Mouse (Mus musculus) adrenal gland, postnatal 4 days (tissue): ENCODE measurements around the gene Zfp36. TPM values are rescaled to one million over a fixed set of nuclear protein-coding genes. Genes with fewer than 3 reads are reported as not detected.
A peak's percentile ranks its signal among the peaks of the same experiment; 100 is the strongest.
"Not testable (repeated sequence)": the region's sequence is repeated elsewhere in the genome, so short reads cannot be mapped to it uniquely, and the experiment has no call there.

Experiments used
- DNase-seq, 2 experiments: peaks; one replicate each; pipeline ENCODE4 v3.0.0; 2021 to 2022; ENCODE audit warnings: low spot score in 2 of 2, mixed read lengths in 2 of 2
- long read RNA-seq, 2 experiments: library from polyadenylated mRNA; stranded (forward); transcript quantifications; one replicate each; pipeline ENCODE4 v2.0.0; 2021
- total RNA-seq, 2 experiments: library from RNA; stranded (reverse); gene quantifications; 2 replicates each; pipeline ENCODE4 v1.2.3; 2021

Zfp36 gene
- total RNA-seq, result 10 to 100 TPM; 12.0 to 13.3 TPM
- long read RNA-seq, experiment 1, partial matches to known transcripts, result 0 of 4 reads
- long read RNA-seq, experiment 1, other reads (novel, unspliced or antisense), result 0 of 4 reads
- long read RNA-seq, experiment 2, transcript Zfp36-202 (1 exons, 2,465 nt), result major isoform, 14 of 18 reads
- long read RNA-seq, experiment 2, partial matches to known transcripts, result 0 of 18 reads
- long read RNA-seq, experiment 2, other reads (novel, unspliced or antisense), result 0 of 18 reads

- no peak for DNase-seq
Observed at GRCm38 (mm10) chr7:28380237-28381016, at the start of gene Zfp36. Zfp36 (minus strand) TSS chr7:28380253.

- DNase-seq, result no peak
Observed at GRCm38 (mm10) chr7:28427738-28428137, 47.7 kb upstream of the Zfp36 start.

GRCm38 (mm10) chr7:28423018-28423417, 43.0 kb upstream of the Zfp36 start:
- no peak for DNase-seq

DNA sequence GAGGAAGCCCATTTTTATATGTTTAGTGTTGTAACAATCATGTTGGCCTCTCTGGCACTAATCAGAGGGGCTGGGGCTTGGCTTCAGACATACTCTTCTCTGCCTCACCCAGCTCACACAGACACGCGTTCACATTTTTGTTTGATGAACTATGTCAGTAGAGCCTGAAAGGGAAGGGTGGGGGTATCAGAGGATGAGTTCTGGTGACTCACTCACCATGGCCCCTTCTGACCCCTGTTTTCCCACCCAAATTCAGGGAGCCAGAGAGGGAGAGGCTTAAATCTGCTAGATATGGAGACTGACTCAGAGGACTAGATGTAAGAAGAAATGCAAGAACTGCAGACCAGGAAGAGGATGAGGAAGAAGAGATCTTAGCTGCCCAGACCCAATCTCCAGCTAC, 39.4 kb upstream of the Zfp36 start:
- DNase-seq, result no peak

DNA sequence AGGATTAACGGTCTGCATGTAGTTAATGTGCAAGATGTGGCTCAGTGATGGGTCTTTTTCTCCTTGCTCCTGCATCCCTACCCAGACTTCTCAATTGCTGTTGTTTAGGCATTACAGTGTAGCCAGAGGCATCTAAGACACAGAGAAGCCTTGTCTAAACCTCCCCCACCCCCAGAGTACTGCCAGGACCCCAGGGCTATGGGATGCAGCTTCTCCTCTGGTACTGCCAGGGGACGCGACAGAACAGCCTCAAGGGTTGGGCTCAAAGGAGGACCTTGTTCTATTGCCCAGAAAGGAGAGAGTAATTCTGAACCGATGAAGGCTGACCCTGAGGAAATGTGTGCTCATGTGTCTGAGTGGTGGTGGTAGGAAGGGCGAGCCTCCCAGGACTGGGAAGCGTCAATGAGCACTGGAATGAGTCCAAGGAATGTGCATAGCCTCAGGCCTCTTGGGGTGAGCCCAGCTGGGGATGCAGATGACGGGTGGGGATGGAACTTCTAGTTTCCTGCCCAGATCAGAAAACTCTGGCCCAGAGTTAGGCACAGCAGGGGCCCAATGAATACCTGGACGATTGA, 38.1 kb upstream of the Zfp36 start:
- DNase-seq, result no peak

DNA sequence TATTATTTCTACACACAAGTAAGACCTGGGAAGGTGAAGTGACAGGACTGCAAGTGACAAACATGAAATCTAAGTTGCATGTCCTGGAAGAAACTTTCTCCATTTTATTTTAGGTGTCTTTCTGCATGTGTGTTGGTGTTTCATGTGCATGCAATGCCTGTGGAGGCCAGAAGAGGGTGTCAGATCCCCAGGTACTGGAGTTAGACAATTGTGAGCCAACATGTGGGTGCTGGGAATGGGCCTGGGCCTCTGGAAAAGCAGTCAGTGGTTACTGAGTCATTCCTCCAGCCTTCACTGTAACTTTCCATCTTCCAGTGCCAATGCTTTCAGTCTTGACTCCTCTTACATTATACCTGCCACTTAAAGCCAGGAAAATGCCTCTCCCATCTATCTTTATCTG, 37.3 kb upstream of the Zfp36 start:
- no peak for DNase-seq

GRCm38 (mm10) chr7:28412826-28413225, 32.8 kb upstream of the Zfp36 start:
- no peak for DNase-seq

- peak in 1 of 2 experiments; percentile 28 for DNase-seq
Observed at GRCm38 (mm10) chr7:28410841-28411475, 30.9 kb upstream of the Zfp36 start.

GRCm38 (mm10) chr7:28401942-28402341, 21.9 kb upstream of the Zfp36 start:
- no peak for DNase-seq

- no peak for DNase-seq
Observed at GRCm38 (mm10) chr7:28401030-28401429, 21.0 kb upstream of the Zfp36 start.

- no peak for DNase-seq
Observed at GRCm38 (mm10) chr7:28398696-28399340, 18.8 kb upstream of the Zfp36 start.

DNA sequence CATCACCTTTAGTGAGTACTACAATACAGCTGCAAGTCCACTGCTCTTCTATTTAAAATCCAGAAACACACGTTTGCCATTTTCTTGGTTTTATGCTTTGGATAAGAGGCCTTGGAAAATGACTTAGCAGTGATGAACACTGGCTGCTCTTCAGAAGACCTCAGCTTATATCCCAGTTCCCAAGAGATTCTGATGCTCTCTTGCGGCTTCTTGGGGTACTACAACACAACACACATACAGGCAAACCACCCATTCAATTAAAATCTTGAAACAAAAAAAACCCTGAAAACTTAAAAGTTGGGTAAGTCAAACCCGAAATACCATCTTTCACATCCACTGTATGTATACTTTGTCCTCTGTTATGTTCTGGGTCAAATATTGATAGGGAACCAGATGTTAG, 17.9 kb upstream of the Zfp36 start:
- DNase-seq, result no peak

DNA sequence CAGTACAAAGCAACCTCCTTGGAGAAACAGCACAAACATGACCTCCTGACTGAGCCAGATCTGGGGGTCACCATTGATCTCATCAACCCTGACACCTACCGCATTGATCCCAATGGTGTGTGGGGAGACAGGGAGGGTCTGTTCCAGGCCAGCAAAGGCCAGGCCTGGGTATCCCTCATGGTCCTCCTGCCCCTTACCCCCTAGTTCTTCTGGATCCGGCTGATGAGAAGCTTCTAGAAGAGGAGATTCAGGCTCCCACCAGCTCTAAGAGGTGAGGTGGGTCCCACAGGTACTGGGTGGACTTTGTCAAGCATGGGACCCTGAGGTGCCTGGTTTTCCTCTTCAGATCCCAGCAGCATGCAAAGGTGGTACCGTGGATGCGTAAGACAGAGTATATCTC, 15.4 kb upstream of the Zfp36 start:
- no peak for DNase-seq

DNA sequence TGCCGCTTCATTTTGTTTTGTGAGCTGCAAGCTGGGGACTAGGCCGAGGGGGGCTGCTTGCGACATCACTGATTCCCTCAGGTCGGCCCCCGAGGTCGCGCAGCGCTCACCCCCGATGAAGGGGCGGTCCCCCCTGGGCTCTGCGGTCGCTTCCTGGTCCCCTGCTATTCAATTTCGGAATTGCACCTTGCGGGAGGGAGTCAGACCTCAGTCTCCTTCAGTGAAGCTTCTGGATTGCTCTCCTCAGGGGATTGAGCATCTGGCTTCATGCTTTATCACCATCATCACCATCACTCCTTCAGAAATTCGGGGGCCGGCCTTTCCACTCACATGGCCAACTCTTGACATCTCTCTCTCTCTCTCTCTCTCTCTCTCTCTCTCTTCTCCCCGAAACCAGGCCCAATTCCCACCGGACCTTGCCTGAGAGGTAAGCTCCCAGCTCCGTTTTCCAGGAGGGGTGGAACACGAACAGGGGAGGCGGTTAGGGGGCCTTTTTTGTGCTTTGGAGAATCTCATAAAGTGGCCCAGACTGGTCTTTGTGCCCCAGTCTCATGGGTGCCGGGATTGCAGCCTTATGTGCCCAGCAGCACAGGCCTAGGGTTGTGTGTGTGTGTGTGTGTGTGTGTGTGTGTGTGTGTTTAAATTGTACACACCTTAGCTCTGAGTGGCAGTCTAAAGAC, 13.4 kb upstream of the Zfp36 start:
- DNase-seq, result no peak

DNA sequence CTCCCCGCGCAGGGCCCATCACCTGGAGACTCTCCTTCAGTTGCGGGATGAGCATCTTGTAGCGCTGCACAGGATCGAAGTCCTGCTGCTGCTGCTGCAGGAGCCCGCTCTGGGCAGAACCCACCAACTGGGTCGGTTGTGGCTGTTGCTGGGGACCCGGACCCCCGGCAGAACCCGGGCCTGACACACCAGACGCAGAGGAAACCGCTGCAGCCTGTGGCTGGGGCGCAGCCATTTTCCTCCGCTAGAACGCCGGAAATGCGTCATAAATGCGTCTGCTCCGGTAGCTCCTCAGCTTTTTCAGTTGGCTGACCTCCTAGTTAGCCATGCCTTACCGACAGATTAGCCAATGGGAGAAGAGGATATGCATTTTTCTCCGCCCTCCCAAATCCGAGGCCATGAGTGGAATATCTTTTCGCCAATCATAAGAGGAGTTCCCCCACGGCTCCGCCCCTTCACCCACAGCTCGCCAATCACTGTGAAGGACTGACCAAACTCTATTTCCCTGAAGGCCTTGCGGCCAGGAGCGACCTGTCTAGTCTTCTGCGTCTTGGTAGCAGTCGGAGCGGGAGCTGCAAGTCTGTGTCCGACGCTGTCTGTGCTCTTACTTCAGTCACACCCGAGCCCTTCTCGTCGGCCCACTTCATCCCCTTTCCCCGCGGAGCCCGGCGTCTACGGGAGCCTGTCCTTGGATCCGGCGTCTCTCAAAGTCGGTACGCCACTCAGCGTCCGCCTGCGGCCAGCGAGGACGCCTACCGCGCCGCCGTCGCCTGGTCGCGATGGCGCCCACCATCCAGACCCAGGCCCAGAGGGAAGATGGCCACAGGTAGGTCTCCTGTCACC, 12.6 kb upstream of the Zfp36 start, which contains the start of the genes Med29 and Paf1:
Gene Med29 (minus strand): TSS at position 280 of the 843 bp plus-strand sequence.
Gene Paf1 (plus strand): TSS at position 523 of the 843 bp plus-strand sequence.
- DNase-seq, result peak in 1 of 2 experiments; percentile 91

DNA sequence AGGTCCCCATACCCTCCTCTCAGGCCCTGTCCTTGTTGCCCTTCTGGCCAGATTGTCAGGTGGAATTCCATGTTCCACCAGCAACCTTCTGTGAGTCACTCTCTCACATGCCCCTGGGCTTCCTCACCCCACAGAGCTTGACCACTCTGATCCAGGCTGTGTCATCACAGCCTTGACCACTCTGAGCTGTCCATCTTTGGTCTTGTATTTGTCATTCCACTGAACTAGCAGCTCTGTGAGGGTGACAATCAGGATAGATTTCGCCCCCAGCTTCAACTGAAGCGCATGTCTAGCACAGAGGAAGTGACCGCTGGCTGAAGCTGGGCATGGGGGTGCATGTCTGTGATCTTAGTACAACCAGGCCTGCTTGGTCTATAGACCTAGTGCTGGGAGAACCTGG, 10.3 kb upstream of the Zfp36 start:
- DNase-seq, result no peak

DNA sequence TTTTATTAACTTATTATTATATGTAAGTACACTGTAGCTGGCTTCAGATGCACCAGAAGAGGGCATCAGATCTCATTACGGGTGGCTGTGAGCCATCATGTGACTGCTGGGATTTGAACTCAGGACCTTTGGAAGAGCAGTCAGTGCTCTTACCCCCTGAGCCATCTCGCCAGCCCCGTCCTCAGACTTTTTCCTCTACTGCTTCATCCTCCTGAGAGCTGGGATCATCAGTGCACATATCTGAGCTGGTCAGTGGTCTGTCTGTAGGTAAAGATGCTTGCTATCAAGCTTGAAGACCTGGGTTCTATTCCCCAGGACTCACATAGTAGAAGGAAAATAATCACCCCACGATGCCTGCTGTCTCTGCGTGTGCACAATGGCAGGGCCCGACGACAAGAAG, 7.3 kb upstream of the Zfp36 start:
- not testable (repeated sequence) for DNase-seq

DNA sequence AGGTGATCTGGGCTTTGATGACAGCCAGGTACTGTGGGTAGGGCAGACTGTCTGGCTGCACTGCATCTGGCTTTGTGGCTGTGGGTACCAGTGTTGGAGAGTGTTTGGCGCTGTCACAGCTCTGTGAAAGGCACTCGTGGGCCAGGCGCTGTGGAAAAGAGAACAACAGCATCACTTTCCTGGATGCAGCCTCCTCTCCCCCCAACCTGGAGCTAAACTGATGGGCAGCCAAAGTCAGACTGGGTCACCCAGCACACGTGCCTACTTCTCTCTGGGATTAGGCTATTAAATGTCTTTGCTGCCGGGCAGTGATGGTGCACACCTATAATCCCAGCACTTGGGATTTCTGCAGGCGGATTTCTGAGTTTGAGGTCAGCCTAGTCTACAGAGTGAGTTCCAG, 6.8 kb upstream of the Zfp36 start:
- DNase-seq, result not testable (repeated sequence)

DNA sequence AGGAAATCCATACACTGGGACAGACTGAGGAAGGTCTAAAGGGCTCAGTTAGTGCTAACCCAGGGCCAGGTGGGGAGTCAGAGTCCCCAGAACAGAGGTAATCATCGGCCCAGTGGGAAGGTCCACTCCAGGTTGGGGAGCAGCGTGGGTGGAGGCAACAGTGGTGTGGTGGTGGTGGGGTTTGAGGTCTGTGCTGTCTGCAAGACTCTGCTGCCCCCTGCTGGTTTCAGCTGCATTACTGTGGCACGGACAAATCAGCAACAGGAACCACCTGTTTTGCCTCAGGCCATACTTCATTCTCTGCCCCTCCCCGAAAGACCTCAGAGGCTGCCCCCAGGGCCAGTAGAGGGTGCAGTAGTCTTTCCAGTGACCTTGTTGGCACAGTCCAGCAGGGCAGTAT, 6.4 kb upstream of the Zfp36 start:
- peak in 1 of 2 experiments; percentile 76 for DNase-seq

DNA sequence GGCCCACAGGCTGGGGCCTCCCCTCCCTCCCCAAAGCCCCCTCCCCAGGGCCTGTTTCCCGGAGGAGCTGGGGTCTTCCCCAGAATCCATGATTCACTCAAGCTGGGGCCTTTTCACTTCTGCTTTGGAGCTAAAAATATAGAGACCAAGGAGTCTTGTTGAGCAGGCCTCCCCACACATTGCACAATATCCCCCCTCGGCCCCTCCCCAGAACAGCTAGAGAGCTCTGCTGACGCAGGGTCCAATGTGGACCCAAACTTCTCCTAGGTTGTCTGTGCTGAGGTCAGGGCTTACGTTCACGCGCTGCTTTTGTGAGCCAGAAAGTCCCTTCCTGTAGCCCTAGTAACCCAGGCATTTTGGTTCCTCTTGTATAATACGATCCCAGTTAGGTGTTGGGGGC, 6.0 kb upstream of the Zfp36 start:
- no peak for DNase-seq
